Comparison of ENCODE assay signal across 9 mouse cellular contexts in genomic region chr11:70650322-70651175, GRCm38 (mm10). TPM values are rescaled to one million over a fixed set of nuclear protein-coding genes. Genes with fewer than 3 reads are reported as not detected.
DNase-seq lines count a peak whose midpoint lies in the region; ATAC-seq and TF ChIP-seq lines count a peak whose summit lies in the region.
"Had no signal": no experiment of that assay in that cellular context is flagged by ENCODE, and none has a peak within 500 bp of the region (broad histone marks: within the 10 kb centered on the region; RNA-seq: fewer than 3 reads in every experiment).

No protein-coding gene starts in this region.

- no peak for ATAC-seq in limb, embryonic 14.5 days (ENCODE audit: low FRiP score, low read depth)

- H3K4me1 ChIP-seq in limb, embryonic 14.5 days (ENCODE audit: control insufficient read depth, insufficient read depth, low read length) = peaks cover 23% of the 10 kb centered on the region

- peak overlapping the region; percentile 9; the same call in 1 of the 2 replicates for H3K4me3 ChIP-seq in limb, embryonic 14.5 days (replicated peaks; ENCODE audit: low read length)
- H3K4me3 ChIP-seq: hindbrain, embryonic 15.5 days had no signal

- no peak overlapping the region for H3K27ac ChIP-seq in limb, embryonic 14.5 days (replicated peaks; ENCODE audit: low read depth, low read length)
- H3K27ac ChIP-seq: hindbrain, embryonic 15.5 days had no signal

- peak; percentile 44 for DNase-seq in cerebellum, adult 9-11 months
- no peak for DNase-seq in cerebellum, postnatal 4 days (ENCODE audit: low spot score in 2 of 2)
- peak; percentile 46 to 48 for DNase-seq in spleen, adult 18-20 months
- DNase-seq in spleen, adult 12 weeks (ENCODE audit: low spot score) = no peak
- DNase-seq in limb, embryonic 14.5 days (ENCODE audit: low spot score) = no peak
- peak; percentile 61 for DNase-seq in thymus, postnatal 25 days
- no peak for DNase-seq in gastrocnemius, postnatal 25 days
- no peak for DNase-seq in right cerebral cortex, postnatal 25 days

- H3K9me3 ChIP-seq in limb, embryonic 14.5 days (ENCODE audit: control insufficient read depth, low read length) = no peaks in the 10 kb centered on the region
- H3K9me3 ChIP-seq: hindbrain, embryonic 15.5 days had no signal

- no peaks in the 10 kb centered on the region for H3K27me3 ChIP-seq in limb, embryonic 14.5 days (ENCODE audit: control insufficient read depth, insufficient read depth, low read length)
- H3K27me3 ChIP-seq: hindbrain, embryonic 15.5 days had no signal

- 0 out of 2 replicates have a peak overlapping the region, but pooled peaks have one; percentile 1 for H3K4me2 ChIP-seq in limb, embryonic 14.5 days (replicated peaks; ENCODE audit: low read depth, low read length, severe bottlenecking)
- H3K4me2 ChIP-seq: hindbrain, embryonic 15.5 days had no signal

- H3K9ac ChIP-seq in limb, embryonic 14.5 days (ENCODE audit: low read depth, low read length, severe bottlenecking) = no peak overlapping the region
- H3K9ac ChIP-seq: hindbrain, embryonic 15.5 days had no signal

- no peak for TF ChIP-seq POLR2A in limb, embryonic 14.5 days (IDR thresholded peaks at IDR 0.05; ENCODE audit: borderline replicate concordance, extremely low read depth, insufficient read depth, insufficient read length)

- 77% methylated on average over 12 of the region's 12 CpGs for WGBS in limb, embryonic 14.5 days

- peaks cover 53% of the 10 kb centered on the region for H3K36me3 ChIP-seq in limb, embryonic 14.5 days (ENCODE audit: control insufficient read depth, insufficient read depth, low read length)

RNA-seq across cellular contexts. Expression of gene Slc25a11, which starts 3.3 kb away (rescaled TPM):
- polyA plus RNA-seq in limb, embryonic 14.5 days (2012; rRNA removed) = 134 and 150 TPM in 2 replicates
- 159 and 163 TPM in 2 replicates for polyA plus RNA-seq in limb, embryonic 14.5 days (2014; fragmentation: Nextera tagmentation; extraction: Ambion mirVana)
- total RNA-seq in gastrocnemius, postnatal 25 days (2021) = 100 to 1,000 TPM; 307 to 310 TPM

RNA-seq across cellular contexts. Expression of gene Rnf167, which starts 3.5 kb away (rescaled TPM):
- 96.3 and 110 TPM in 2 replicates for polyA plus RNA-seq in limb, embryonic 14.5 days (2012; rRNA removed)
- polyA plus RNA-seq in limb, embryonic 14.5 days (2014; fragmentation: Nextera tagmentation; extraction: Ambion mirVana) = 109 and 119 TPM in 2 replicates
- 10 to 100 TPM; 29.5 to 32.6 TPM for total RNA-seq in gastrocnemius, postnatal 25 days (2021)

RNA-seq across cellular contexts. Expression of gene Pfn1, which starts 3.9 kb away (rescaled TPM):
- 946 and 1,024 TPM in 2 replicates for polyA plus RNA-seq in limb, embryonic 14.5 days (2012; rRNA removed)
- polyA plus RNA-seq in limb, embryonic 14.5 days (2014; fragmentation: Nextera tagmentation; extraction: Ambion mirVana) = 1,646 and 1,675 TPM in 2 replicates
- total RNA-seq in gastrocnemius, postnatal 25 days (2021) = 100 to 1,000 TPM; 284 to 293 TPM

RNA-seq across cellular contexts. Expression of gene Eno3, which starts 6.5 kb away (rescaled TPM):
- 75.3 and 84.6 TPM in 2 replicates for polyA plus RNA-seq in limb, embryonic 14.5 days (2012; rRNA removed)
- polyA plus RNA-seq in limb, embryonic 14.5 days (2014; fragmentation: Nextera tagmentation; extraction: Ambion mirVana) = 60.3 and 89.9 TPM in 2 replicates
- 1,000 to 10,000 TPM; 7,828 to 7,878 TPM for total RNA-seq in gastrocnemius, postnatal 25 days (2021)

RNA-seq across cellular contexts. Expression of gene Gp1ba, which starts 11.6 kb away (rescaled TPM):
- 0.47 and 0.69 TPM in 2 replicates for polyA plus RNA-seq in limb, embryonic 14.5 days (2012; rRNA removed)
- 0.48 and 0.56 TPM in 2 replicates for polyA plus RNA-seq in limb, embryonic 14.5 days (2014; fragmentation: Nextera tagmentation; extraction: Ambion mirVana)
- total RNA-seq in gastrocnemius, postnatal 25 days (2021) = not detected

Comparison
In these comparisons a context has a peak if more than half of its experiments do, and no peak if none do; other contexts are left out.
1. DNase-seq: peak in cerebellum, adult 9-11 months (single experiment), spleen, adult 18-20 months (2 of 2) and thymus, postnatal 25 days (single experiment); none in cerebellum, postnatal 4 days (0 of 2), spleen, adult 12 weeks (single experiment), limb, embryonic 14.5 days (single experiment), gastrocnemius, postnatal 25 days (single experiment) and right cerebral cortex, postnatal 25 days (single experiment).